Mouse (Mus musculus) bone marrow macrophage, adult 2 months (primary cell): ENCODE results near the gene Dnaja4.

Source experiments
- CTCF ChIP-seq: IDR thresholded peaks from 2 replicates; pipeline ENCODE4 v1.5.1; 2012; ENCODE audit warnings: low read depth, mild to moderate bottlenecking, low read length, moderate library complexity
- POLR2A ChIP-seq: IDR thresholded peaks from 2 replicates; pipeline ENCODE4 v1.6.1; 2012; ENCODE audit warnings: mild to moderate bottlenecking, low read depth, low read length, borderline replicate concordance

GRCm38 (mm10) chr9:54682846-54683245 is 15.8 kb upstream of the Dnaja4 start:
- TF ChIP-seq CTCF (no peak), POLR2A (no peak)
